Mouse (Mus musculus) adrenal gland, adult 8-10 months (tissue): ENCODE measurements around the gene Gigyf2. TPM values are rescaled to one million over a fixed set of nuclear protein-coding genes. Genes with fewer than 3 reads are reported as not detected.

Source experiments
- DNase-seq: peaks from one replicate; pipeline ENCODE4 v3.0.0; 2022
- total RNA-seq, 4 experiments: library from RNA; stranded (reverse); gene quantifications; 2 replicates each; pipeline ENCODE4 v1.2.4; 2022

Gene Gigyf2
- total RNA-seq = 100 to 1,000 TPM in 2 of 4 experiments, 10 to 100 TPM in 2; 87.7 to 132 (median 106) TPM

- peak; percentile 98 for DNase-seq
These were observed at the start of gene Gigyf2 for GRCm38 (mm10) chr1:87326742-87327163. Gene Gigyf2 (plus strand): TSS chr1:87326998.

- DNase-seq = no peak
These were observed 46.5 kb upstream of the Gigyf2 start for GRCm38 (mm10) chr1:87280281-87280680.

DNA sequence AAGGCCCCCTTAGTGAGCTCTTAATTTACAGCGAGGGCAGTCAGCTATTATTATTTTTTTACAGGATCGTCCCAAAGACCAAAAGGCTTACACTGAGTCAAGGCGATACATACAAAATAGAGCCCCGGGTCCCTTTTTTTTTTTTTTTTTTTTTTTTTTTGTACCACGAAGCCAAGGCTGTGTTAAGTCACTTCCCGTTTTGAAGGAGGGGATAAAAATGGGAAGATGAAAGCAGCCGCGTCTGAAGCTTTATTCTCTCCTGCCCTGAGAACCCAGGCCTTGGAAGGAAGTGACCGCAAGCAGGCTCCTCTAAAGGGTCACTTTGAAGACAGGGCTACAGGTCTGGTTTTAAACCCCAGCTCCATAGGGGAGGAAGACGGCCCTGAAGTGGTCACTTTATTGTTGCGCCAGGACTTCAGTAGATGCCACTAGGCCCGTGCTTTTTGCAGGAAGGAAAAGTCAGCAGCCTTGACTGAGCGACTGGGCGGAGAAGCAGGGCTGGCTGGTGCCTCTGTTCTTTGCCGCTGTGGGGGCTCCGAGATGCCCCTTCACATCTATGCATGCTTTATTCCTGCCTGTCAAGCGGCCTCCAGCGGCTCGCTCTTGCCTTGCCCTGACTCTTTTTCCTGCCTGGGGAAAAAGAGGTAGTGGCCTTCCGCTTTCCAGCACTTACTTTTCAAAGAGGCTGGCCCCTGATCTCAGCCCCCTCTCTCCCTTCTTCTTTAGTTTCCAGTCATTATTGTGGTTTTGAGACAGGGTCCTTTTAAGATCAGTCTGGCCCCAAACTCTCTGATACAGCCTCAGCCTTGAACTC lies 45.0 kb upstream of the Gigyf2 start:
- DNase-seq = no peak

DNA sequence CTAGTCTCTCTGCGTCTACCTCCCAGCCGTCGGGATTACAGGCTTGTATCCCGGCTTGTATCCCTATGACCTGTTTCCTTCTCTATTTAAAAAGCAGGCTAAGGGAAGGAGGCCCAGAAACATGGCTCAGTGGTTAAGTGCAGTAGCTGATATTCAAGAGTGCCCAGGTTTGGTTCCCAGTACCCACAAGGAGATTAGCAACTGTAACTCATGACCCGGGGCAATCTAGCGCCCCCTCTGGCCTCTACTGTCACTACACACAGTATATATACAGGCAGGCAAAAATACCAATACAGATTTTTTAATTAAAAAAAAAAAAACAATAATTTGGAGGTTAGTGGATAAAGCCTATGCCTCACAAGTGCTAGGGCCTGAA lies 44.4 kb upstream of the Gigyf2 start:
- DNase-seq = no peak

GRCm38 (mm10) chr1:87283410-87283960 lies 43.3 kb upstream of the Gigyf2 start:
- DNase-seq = no peak

GRCm38 (mm10) chr1:87287105-87287504 lies 39.7 kb upstream of the Gigyf2 start:
- no peak for DNase-seq

DNA sequence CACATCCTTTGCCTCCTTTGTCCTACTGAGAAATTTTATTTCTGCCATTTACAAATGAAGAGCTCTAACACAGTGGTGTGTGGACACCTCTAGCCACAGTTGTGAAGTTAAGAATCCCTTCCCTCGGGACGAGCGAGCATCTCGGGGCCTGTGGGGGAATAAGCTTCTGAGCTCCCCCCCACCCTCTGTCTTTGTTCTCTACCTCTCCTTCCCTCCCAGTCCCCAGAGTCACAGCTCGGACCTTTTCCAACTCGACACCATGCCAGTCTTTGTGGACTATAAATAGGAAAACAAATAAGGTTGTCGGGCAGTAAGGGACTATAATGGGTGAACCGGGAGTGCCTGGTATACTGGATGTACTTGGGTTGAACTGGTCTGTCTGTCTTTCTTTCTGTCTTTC lies 35.4 kb upstream of the Gigyf2 start:
- no peak for DNase-seq

DNA sequence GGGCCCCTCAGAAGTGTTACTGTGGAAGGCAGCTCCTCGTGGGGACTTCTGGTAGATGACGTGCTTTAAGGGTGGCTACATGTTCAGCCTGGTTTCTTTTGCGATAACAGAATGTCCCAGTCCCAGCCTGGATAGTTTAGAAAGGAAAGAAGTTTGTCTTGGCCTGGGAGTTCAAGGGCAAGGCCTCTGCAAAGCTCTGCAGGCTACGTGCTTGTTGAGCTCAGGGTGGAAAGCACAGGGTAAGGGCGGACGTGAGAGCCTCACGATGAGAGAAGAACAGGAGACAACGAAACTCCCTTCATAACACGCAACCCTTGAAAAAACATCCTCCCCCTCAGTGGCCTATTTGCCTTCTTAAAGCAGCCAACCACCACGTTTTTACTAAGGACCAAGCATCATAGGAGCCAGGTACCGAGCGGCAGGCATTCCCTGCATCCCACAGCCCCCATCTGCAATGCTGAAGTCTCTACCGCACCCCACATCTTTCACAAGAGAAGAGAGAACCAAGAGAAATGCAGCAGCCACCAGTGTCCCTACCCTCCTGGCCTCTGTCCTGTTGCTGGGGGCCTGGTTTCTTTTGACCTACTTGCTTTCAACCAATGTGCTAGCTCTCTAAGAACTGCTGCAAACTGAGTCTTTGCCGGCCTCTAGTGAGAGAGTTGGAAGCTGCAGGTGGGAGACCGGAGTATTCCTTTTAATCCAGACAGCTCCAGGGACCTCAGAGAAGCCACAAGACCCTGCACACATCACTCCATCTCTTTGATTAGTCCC lies 34.2 kb upstream of the Gigyf2 start:
- DNase-seq = peak; percentile 70

DNA sequence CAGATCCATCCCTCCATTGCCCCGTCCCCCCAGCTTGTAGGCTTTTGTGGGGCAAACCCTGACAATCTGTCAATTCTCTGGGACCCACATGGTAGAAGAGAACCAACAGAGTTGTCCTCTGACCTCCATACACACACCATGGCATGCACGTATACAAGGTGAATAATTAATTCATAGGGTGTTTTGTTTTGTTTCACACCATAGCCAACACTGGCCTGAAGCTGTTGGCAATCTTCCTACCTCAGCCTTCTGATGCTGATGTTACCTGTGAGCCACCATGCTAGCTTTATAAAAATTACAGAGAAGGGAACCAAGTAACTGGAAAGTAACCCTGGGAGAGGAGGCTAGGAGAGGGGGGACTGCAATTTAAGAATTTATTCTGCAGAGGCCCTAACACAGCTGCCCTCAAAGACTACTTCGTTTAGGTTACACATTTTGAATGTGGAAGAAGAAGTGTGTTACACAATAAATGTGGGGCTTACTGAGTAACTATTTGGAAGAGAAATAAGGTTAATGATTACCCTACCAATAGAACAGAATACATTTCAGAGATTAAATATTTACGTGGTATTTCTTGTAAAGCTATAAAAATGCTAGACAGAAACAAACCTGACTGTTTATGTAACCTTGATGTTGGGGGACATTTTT lies 32.6 kb upstream of the Gigyf2 start:
- no peak for DNase-seq

- DNase-seq = no peak
These were observed 31.8 kb upstream of the Gigyf2 start for GRCm38 (mm10) chr1:87294951-87295350.

- no peak for DNase-seq
These were observed 29.4 kb upstream of the Gigyf2 start for GRCm38 (mm10) chr1:87297346-87297925.

DNA sequence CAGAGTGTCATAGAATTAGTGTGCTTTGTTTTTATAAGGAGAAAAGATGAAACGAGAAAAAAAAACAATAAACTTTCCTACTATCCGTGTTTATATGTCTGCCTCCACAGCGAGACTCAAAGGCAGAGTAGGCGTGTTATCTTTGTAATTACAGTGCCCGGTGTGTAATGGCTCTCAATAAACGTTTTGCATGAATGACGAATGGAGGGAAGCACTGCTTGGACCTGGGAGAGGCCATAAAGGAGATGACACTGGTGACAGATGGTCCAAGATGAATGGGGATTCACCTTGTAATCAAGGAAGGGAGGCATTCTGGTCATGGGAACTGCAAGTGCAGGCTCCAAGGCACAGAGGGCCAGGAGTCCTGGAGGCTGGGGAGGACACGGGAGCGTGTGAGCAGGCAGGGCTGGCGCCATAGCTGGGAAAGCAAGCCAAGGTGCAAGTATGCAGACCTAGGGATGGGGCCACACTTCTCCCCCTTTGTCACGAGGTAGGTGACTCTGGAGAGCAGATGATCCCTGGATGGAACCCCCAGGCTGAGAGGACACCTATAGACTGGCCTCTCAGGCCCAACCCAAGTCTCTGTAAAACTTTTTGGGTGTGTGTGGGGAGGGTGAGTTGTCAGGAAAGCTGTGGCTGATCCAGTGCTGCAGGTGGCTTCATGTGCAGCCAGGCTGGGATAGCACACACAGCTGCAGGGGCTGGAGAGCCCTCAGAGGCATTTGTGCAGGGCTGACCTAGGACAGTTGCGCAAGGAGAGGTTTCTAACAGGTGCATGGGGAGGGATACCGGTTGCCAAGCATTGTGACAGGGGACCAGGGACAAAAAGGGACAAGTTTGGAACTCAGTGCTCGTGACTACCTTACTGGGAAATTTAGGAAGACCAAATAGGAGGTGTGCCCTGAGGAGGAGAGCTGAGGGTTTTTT lies 26.2 kb upstream of the Gigyf2 start:
- no peak for DNase-seq

- no peak for DNase-seq
These were observed 24.8 kb upstream of the Gigyf2 start for GRCm38 (mm10) chr1:87301971-87302370.

- DNase-seq = no peak
These were observed 17.8 kb upstream of the Gigyf2 start for GRCm38 (mm10) chr1:87308952-87309351.

GRCm38 (mm10) chr1:87309621-87310020 lies 17.2 kb upstream of the Gigyf2 start:
- DNase-seq = no peak

DNA sequence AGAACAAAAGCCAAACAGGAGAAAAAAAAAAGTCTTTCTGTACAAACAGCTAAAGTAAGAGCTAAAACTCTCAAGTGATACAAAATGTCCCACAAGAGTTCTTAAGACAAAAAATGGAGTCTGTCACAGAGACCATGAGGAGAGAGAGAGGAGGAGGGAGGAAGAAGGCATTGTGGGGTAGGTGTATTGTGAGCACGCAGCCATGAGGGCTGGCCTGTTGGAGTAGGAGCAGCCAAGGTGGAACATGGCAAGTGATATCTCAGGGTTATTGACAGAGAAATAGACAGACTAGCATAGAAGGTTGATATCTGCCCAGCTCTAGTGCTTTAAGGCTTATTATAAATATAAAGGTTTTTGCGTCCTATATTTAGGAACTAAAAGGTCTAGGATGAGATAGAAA lies 14.1 kb upstream of the Gigyf2 start:
- no peak for DNase-seq

DNA sequence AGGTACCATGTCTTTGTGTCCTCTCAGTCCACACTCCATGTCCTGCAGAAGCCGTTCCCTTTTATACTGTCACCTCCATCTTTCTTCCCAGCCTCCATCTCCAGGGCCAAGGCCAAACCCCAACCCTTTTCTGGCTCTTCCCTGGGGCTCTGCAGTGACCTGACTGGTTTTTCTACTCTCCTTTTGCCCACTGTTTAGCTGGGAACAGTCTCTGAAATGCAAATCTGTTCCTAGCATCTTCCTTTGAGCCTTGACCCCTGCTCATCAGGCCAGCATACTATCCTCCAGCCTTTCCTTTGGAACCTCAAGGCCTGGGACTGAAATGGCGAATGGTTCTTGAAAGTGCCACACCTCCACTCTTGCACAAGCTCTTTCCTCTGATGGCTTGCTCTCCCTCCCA lies 13.7 kb upstream of the Gigyf2 start:
- DNase-seq = no peak

DNA sequence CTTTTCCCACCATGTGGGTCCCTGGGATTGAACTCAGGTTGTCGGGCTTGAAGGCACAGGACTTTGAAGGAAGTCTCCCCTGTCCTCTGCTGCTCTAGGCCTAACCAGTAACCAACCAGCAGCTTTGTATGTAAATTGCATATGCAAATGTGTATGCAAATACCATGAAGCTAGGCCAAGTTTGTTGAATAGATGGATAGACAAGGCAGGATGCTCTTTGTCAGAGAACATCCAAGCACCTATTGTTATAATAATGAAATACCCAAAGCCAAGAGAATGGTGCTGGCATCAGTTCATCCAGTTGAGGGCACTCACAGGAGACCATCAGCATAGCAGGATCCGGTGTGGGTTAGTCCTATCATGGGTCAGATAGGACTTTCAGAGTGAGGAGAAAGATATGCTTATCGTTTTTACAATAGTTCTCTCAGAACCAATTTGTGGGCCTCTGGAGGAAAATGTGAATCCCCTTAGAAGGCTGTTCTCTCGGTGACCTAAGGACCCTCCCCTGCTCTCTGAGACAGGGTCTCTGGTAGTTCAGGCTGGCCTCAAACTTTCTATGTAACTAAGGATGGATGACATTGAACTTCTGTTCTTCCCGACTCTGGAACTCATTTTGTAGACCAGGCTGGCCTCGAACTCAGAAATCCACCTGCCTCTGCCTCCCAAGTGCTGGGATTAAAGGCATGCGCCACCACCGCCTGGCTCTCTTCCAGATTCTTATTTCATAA lies 12.8 kb upstream of the Gigyf2 start:
- no peak for DNase-seq

GRCm38 (mm10) chr1:87315431-87315830 lies 11.4 kb upstream of the Gigyf2 start:
- DNase-seq = no peak

DNA sequence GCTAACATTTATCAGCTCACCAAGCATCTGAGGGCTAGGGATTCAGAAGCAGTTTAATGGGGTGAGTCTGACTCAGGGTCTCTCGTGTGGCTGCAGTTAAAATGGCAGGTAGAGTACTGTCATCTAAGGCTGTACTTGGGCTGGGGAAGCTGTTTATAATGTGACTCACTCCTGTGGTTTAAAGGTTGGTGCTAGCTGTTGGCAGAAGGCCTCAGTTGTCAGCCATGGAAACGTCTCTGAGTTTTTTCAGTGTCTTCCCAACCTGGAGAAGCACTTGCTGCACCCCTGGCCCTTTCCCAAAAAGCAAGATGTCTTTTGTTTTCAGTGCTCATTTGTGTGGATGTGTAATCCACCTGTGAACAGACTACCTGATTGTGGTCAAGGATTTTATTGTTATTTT lies 10.9 kb upstream of the Gigyf2 start:
- peak; percentile 37 for DNase-seq

GRCm38 (mm10) chr1:87316672-87317071 lies 10.1 kb upstream of the Gigyf2 start:
- peak; percentile 61 for DNase-seq
